Mouse (Mus musculus) naive thymus-derived CD4-positive, alpha-beta T cell, adult 2 months (primary cell): ENCODE results near the gene Samd14.
"Not testable (repeated sequence)": the region's sequence is repeated elsewhere in the genome, so short reads cannot be mapped to it uniquely, and the experiment has no call there.

Experiments used
- DNase-seq: peaks from one replicate; pipeline ENCODE4 v3.0.0-alpha.2; 2011; ENCODE audit warnings: low read depth

Gene Samd14

GRCm38 (mm10) chr11:95009629-95010014, at the start of gene Samd14:
Gene Samd14, plus strand, starts transcription at chr11:95009879.
- peak; percentile 47 for DNase-seq

GRCm38 (mm10) chr11:94962534-94963101, 47.1 kb upstream of the Samd14 start:
- DNase-seq = no peak

GRCm38 (mm10) chr11:94967419-94967818, 42.3 kb upstream of the Samd14 start, which contains the start of gene Hils1:
Gene Hils1, plus strand, starts transcription at chr11:94967593.
- DNase-seq = no peak

- DNase-seq = no peak
Measured at GRCm38 (mm10) chr11:94968187-94968586, 41.5 kb upstream of the Samd14 start.

GRCm38 (mm10) chr11:94969709-94970108, 40.0 kb upstream of the Samd14 start:
- not testable (repeated sequence) for DNase-seq

GRCm38 (mm10) chr11:94970210-94970943, 39.3 kb upstream of the Samd14 start:
- DNase-seq = peak; percentile 79

- DNase-seq = no peak
Measured at GRCm38 (mm10) chr11:94971895-94972615, 37.6 kb upstream of the Samd14 start.

- no peak for DNase-seq
Measured at GRCm38 (mm10) chr11:94972887-94973286, 36.8 kb upstream of the Samd14 start.

- DNase-seq = no peak
Measured at GRCm38 (mm10) chr11:94973313-94973712, 36.4 kb upstream of the Samd14 start.

GRCm38 (mm10) chr11:94974951-94975350, 34.7 kb upstream of the Samd14 start:
- DNase-seq = no peak

- DNase-seq = no peak
Measured at GRCm38 (mm10) chr11:94976199-94976598, 33.5 kb upstream of the Samd14 start, which contains the start of gene Sgca. Gene Sgca, minus strand, starts transcription at chr11:94976327.

GRCm38 (mm10) chr11:94978178-94978915, 31.3 kb upstream of the Samd14 start:
- no peak for DNase-seq

GRCm38 (mm10) chr11:94978947-94979346, 30.7 kb upstream of the Samd14 start:
- peak; percentile 96 for DNase-seq

- DNase-seq = no peak
Measured at GRCm38 (mm10) chr11:94979462-94980179, 30.1 kb upstream of the Samd14 start.

- DNase-seq = no peak
Measured at GRCm38 (mm10) chr11:94985140-94985539, 24.5 kb upstream of the Samd14 start.

- DNase-seq = no peak
Measured at GRCm38 (mm10) chr11:94985822-94986221, 23.9 kb upstream of the Samd14 start.

- no peak for DNase-seq
Measured at GRCm38 (mm10) chr11:94986435-94986834, 23.2 kb upstream of the Samd14 start.

- DNase-seq = no peak
Measured at GRCm38 (mm10) chr11:94987341-94987740, 22.3 kb upstream of the Samd14 start.

GRCm38 (mm10) chr11:94987851-94988250, 21.8 kb upstream of the Samd14 start:
- DNase-seq = no peak

- DNase-seq = no peak
Measured at GRCm38 (mm10) chr11:94988780-94989561, 20.7 kb upstream of the Samd14 start.

GRCm38 (mm10) chr11:94989562-94990017, 20.1 kb upstream of the Samd14 start:
- DNase-seq = peak; percentile 81
